Mouse (Mus musculus) stomach, postnatal 0 days (tissue): ENCODE results near the gene Mast4.

Experiments
- CTCF ChIP-seq: IDR thresholded peaks from 2 replicates; pipeline ENCODE4 v1.5.1; 2016; ENCODE audit warnings: antibody characterized with exemption, low read depth, mild to moderate bottlenecking, moderate library complexity
- EP300 ChIP-seq: optimal IDR thresholded peaks from 2 replicates; pipeline ENCODE3; 2016; ENCODE audit warnings: antibody characterized with exemption

DNA sequence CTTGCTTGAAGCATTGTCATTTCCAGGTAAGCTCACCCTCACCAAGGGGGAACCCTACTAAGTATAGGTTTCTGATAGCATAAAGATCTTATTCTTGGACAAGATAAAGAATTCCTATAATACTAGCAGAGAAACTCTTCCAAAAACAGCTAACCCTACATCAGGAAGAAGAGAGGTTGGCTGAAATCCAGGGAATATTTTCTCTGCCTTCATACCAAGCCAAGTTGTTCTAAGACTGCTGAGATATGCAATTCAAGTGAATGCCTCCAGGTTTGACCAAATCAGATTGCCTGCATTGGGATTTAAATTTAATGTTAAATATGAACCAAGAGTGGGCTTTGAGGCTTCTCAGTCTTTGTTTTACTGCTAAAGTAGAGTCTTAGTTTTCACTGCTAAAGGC is 608.9 kb downstream of the Mast4 start:
- TF ChIP-seq CTCF (no peak), EP300 (no peak)
